Mouse (Mus musculus) C2C12 (cell line): Measurements from ENCODE around the gene AU021092.

Source experiments
- CEBPB ChIP-seq: IDR thresholded peaks from one replicate; pipeline ENCODE4 v1.6.1; 2011; ENCODE audit warnings: low read depth, mild to moderate bottlenecking, control low read depth, moderate library complexity
- CTCF ChIP-seq: IDR thresholded peaks from one replicate; pipeline ENCODE4 v1.5.1; 2011; ENCODE audit not compliant: control insufficient read depth, insufficient read depth, insufficient read length
- FOSL1 ChIP-seq: IDR thresholded peaks from one replicate; pipeline ENCODE4 v1.8.0; 2011; ENCODE audit warnings: mild to moderate bottlenecking, low read length; ENCODE audit not compliant: poor library complexity, insufficient read depth, severe bottlenecking
- MYOD1 ChIP-seq: IDR thresholded peaks from one replicate; pipeline ENCODE4 v1.6.1; 2011; ENCODE audit warnings: low read depth; ENCODE audit not compliant: control insufficient read depth, insufficient read length

DNA sequence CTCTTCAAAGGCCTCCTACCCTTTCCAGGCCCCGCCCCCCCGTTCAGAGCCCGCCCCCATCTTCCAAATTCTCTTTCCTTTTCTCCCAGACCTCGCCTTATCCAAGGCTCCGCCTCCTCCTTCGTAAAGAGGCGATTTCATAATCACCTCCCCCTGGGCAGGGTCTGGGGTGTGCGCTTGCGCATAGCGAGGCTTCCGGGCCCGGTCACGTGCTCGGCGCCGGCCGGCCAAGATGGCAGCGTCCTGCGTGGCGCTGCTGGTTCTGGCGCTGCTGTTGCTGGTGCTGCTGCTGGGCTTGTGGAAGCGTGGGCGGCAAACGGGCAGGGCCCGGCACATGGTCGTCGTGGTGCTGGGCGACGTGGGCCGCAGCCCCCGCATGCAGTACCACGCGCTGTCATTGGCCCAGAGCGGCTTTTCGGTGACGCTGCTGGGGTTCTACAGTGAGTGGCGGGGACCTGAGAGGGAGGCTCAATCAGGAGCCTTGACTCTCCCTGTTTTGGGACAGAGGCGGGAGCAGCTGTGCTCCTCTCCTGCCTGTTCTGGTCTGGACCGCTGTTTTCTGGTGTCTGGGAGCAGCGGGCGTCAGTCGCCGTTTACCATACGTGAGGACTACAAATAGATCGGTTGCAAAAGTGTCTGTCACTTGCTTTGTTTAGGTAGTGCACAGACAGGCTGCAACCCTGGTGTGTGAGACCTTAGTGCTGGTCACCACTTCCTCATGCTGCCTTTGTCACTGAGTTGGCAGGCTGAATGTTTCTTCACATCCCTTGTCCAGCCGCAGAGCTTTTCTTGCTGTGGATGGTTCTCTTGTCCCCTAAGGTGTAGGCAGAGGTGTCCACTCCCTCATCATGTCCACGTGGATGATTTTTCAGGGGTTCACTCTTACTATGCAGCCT is 11.6 kb upstream of the AU021092 start, which contains the start of gene Alg1:
- TF ChIP-seq CTCF, result no peak
- TF ChIP-seq CEBPB, result peak; percentile 88
- TF ChIP-seq MYOD1, result no peak
- no peak for TF ChIP-seq FOSL1
